Mouse (Mus musculus): ENCODE data around the gene Neo1. TPM values are rescaled to one million over a fixed set of nuclear protein-coding genes. Genes with fewer than 3 reads are reported as not detected.

The Neo1 gene
- polyA plus RNA-seq, 1 experiment from 2014 or later: 48.7 TPM

DNA sequence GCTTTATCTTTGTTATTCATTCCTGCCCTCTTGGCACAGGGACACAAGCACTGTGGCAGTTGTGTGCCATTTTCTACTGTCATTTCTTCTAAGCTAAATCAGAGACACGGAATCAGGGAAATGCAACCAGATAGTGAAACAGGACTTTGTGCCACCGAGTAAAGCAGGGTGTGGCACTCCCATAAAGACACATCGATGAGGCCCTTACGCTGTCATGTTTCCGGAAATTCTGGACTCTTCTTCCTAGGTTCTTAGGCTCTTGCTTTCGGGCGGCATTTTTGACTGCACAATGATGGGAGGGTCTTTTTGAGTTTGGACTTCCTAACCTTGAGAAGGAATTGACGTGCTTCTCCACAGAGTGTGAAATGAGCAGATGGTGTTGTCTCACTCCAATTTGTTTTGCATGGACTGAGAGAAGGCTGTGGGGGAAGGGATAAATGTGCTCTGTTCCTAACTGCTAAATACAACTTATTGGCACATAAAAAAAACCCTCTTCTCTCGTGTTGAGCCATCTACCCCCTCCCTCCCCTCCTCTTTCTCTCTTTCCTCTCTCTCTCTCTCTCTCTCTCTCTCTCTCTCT, 23.9 kb upstream of the Neo1 start:
- Histone ChIP-seq H3K4me2 (replicated peaks; ENCODE audit: low read depth, low read length) (no peak overlapping the region), H3K9me3 (ENCODE audit: control insufficient read depth, low read length) (no peaks in the 10 kb centered on the region), H3K27me3 (ENCODE audit: control insufficient read depth, insufficient read depth, low read length) (no peaks in the 10 kb centered on the region), H3K27ac (ENCODE audit: low read depth, low read length) (no peak overlapping the region), H3K9ac (ENCODE audit: low read depth, low read length) (no peak overlapping the region), H3K4me1 (replicated peaks; ENCODE audit: control insufficient read depth, insufficient read depth, low read length) (no peaks in the 10 kb centered on the region), H3K36me3 (ENCODE audit: control insufficient read depth, insufficient read depth, low read length) (no peaks in the 10 kb centered on the region), H3K4me3 (ENCODE audit: low read depth, low read length) (no peak overlapping the region)
- 83% methylated on average over 9 of the region's 9 CpGs for WGBS
- DNase-seq (ENCODE audit: low spot score) (no peak), ATAC-seq (ENCODE audit: low FRiP score) (no peak)

DNA sequence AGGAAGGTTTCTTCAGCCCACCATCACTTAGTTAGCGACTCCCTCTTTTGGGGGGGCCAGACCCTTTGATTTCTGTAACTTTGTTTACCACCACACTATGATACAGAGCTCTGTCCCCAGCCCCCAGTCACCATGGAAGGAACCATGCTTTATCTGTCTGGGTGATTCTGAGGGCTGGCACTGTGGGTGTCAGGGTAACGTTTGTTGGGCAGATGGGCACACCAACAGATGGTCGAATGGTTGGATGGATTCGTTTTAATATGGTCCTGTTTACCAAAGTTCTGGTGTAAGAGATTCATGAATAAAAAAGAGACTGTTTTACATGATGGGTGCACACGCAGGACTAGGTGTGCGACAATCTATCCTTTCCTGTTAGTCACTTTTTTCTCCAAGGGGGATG, 22.9 kb upstream of the Neo1 start:
- Histone ChIP-seq H3K36me3 (ENCODE audit: control insufficient read depth, insufficient read depth, low read length) (no peaks in the 10 kb centered on the region), H3K9ac (ENCODE audit: low read depth, low read length) (no peak overlapping the region), H3K9me3 (ENCODE audit: control insufficient read depth, low read length) (no peaks in the 10 kb centered on the region), H3K4me1 (replicated peaks; ENCODE audit: control insufficient read depth, insufficient read depth, low read length) (no peaks in the 10 kb centered on the region), H3K27me3 (ENCODE audit: control insufficient read depth, insufficient read depth, low read length) (no peaks in the 10 kb centered on the region), H3K27ac (ENCODE audit: low read depth, low read length) (no peak overlapping the region), H3K4me2 (replicated peaks; ENCODE audit: low read depth, low read length) (no peak overlapping the region), H3K4me3 (ENCODE audit: low read depth, low read length) (no peak overlapping the region)
- 84% methylated on average over 6 of the region's 6 CpGs for WGBS
- ATAC-seq (ENCODE audit: low FRiP score) (no peak), DNase-seq (ENCODE audit: low spot score) (no peak)

DNA sequence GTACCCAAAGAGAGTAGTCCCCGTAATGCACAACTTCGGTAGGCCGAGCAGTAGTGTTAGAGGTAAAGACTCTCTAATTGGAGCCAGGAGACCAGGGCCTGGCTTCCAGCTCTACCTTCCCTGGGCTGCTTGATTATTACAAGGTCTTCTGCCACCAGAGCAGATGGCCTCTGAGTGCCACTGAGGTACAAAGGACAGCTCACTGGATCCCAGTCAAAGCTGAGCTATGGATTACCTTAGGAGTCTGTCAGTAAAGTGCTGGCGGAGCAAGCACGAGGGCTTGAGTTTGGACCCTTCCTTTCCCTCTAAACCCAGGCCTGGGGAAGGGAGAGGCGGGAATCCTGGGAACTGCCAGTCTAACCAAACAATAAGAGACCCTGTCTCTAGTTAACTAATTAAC, 21.8 kb upstream of the Neo1 start:
- ATAC-seq (ENCODE audit: low FRiP score): no peak
- WGBS: 76% methylated on average over 6 of the region's 6 CpGs
- Histone ChIP-seq H3K4me2 (replicated peaks; ENCODE audit: low read depth, low read length) (no peak overlapping the region), H3K4me3 (ENCODE audit: low read depth, low read length) (no peak overlapping the region), H3K27me3 (ENCODE audit: control insufficient read depth, insufficient read depth, low read length) (no peaks in the 10 kb centered on the region), H3K36me3 (ENCODE audit: control insufficient read depth, insufficient read depth, low read length) (no peaks in the 10 kb centered on the region), H3K27ac (ENCODE audit: low read depth, low read length) (no peak overlapping the region), H3K4me1 (replicated peaks; ENCODE audit: control insufficient read depth, insufficient read depth, low read length) (no peaks in the 10 kb centered on the region), H3K9ac (ENCODE audit: low read depth, low read length) (no peak overlapping the region), H3K9me3 (ENCODE audit: control insufficient read depth, low read length) (no peaks in the 10 kb centered on the region)
- DNase-seq (ENCODE audit: low spot score): no peak

DNA sequence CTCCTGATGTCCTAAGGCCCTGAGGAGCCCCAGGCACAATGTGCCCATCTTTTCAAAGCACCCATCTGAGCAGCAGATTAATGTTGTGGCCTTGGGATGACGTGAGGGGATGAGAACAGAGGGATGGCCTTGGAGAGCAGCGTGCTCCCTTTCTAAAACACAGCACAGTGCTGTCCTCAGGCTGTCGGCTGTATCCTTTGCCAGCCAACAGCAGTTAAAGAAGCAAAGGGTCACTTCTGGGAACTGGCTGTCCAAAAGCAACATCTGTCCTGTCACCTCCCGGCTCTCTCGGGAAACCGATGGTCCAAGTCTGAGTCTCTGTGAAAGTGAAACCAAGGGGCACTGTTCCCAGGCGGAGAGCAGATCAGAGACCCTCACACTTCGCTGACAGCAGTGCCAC, 20.0 kb upstream of the Neo1 start:
- 82% methylated on average over 8 of the region's 8 CpGs for WGBS
- no peak overlapping the region for H3K4me2 ChIP-seq (replicated peaks; ENCODE audit: low read depth, low read length)
- H3K4me3 ChIP-seq (ENCODE audit: low read depth, low read length): no peak overlapping the region
- ATAC-seq (ENCODE audit: low FRiP score) (no peak), DNase-seq (ENCODE audit: low spot score) (no peak)
- H3K9ac ChIP-seq (ENCODE audit: low read depth, low read length): no peak overlapping the region
- H3K9me3 ChIP-seq (ENCODE audit: control insufficient read depth, low read length): no peaks in the 10 kb centered on the region
- H3K27ac ChIP-seq (ENCODE audit: low read depth, low read length): no peak overlapping the region
- H3K36me3 ChIP-seq (ENCODE audit: control insufficient read depth, insufficient read depth, low read length): no peaks in the 10 kb centered on the region
- no peaks in the 10 kb centered on the region for H3K4me1 ChIP-seq (replicated peaks; ENCODE audit: control insufficient read depth, insufficient read depth, low read length)
- H3K27me3 ChIP-seq (ENCODE audit: control insufficient read depth, insufficient read depth, low read length): no peaks in the 10 kb centered on the region

DNA sequence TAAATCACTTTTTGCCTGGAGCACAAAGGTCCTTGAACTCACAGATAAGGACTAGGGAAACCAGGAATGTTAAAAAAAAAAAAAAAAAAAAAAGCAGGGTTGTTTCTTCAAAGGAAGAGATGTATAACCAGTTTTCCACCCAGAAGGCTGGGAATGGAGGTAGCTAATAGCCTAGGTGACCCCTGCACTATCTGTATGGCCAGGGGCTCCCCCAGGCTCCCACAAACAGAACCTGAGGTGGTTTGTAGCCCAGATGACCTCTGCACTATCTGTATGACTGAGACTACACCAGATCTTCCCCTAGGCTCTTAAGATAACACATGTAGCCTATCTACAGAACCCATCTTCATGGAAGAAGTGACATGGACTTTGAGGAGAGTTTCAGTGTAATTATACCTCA, 5.6 kb upstream of the Neo1 start:
- Histone ChIP-seq H3K9me3 (ENCODE audit: control insufficient read depth, low read length) (no peaks in the 10 kb centered on the region), H3K4me1 (replicated peaks; ENCODE audit: control insufficient read depth, insufficient read depth, low read length) (no peaks in the 10 kb centered on the region), H3K4me3 (ENCODE audit: low read depth, low read length) (no peak overlapping the region), H3K9ac (ENCODE audit: low read depth, low read length) (no peak overlapping the region), H3K27me3 (ENCODE audit: control insufficient read depth, insufficient read depth, low read length) (no peaks in the 10 kb centered on the region), H3K27ac (ENCODE audit: low read depth, low read length) (no peak overlapping the region), H3K4me2 (replicated peaks; ENCODE audit: low read depth, low read length) (no peak overlapping the region), H3K36me3 (ENCODE audit: control insufficient read depth, insufficient read depth, low read length) (no peaks in the 10 kb centered on the region)
- DNase-seq (ENCODE audit: low spot score): no peak
- no peak for ATAC-seq (ENCODE audit: low FRiP score)

DNA sequence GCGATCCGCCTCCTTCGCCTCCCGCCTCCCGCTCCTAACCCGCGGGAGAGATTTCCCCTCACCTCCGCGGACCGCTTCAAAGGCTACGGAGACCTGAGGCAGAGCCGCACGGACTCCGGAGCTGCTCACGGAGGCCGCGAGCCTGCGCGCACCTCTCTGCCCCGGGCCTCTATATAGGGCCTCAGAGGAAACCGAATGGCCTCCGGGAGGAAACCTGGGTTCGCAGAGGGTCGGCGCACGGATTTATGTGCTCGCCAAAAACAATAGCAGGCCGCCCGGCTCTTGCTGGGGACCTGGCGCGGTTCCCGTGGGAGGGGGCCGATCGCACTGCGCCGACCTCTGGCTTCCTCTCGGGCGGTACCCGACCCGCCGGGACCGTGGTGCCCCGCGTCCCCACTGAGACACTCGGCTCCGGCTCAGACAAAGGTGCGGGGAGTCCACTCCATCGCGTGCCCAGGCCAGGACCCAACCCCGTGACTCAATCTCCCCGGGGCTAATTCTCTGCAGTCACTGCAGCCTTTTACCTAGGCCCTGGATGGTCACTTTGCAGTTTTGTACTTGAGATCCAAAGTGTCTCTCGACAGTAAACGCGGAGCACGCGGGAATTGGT, 596 bp upstream of the Neo1 start:
- Histone ChIP-seq H3K36me3 (ENCODE audit: control insufficient read depth, insufficient read depth, low read length) (no peaks in the 10 kb centered on the region), H3K27me3 (ENCODE audit: control insufficient read depth, insufficient read depth, low read length) (no peaks in the 10 kb centered on the region), H3K4me1 (replicated peaks; ENCODE audit: control insufficient read depth, insufficient read depth, low read length) (no peaks in the 10 kb centered on the region), H3K27ac (ENCODE audit: low read depth, low read length) (peak overlapping the region; percentile 100), H3K9ac (ENCODE audit: low read depth, low read length) (peak overlapping the region; percentile 96), H3K4me3 (ENCODE audit: low read depth, low read length) (peak overlapping the region; percentile 96), H3K9me3 (ENCODE audit: control insufficient read depth, low read length) (no peaks in the 10 kb centered on the region), H3K4me2 (replicated peaks; ENCODE audit: low read depth, low read length) (peak overlapping the region; percentile 57)
- ATAC-seq (ENCODE audit: low FRiP score): peak; percentile 82
- under 1% methylated on average over 52 of the region's 56 CpGs for WGBS
- DNase-seq (ENCODE audit: low spot score): peak; percentile 77

DNA sequence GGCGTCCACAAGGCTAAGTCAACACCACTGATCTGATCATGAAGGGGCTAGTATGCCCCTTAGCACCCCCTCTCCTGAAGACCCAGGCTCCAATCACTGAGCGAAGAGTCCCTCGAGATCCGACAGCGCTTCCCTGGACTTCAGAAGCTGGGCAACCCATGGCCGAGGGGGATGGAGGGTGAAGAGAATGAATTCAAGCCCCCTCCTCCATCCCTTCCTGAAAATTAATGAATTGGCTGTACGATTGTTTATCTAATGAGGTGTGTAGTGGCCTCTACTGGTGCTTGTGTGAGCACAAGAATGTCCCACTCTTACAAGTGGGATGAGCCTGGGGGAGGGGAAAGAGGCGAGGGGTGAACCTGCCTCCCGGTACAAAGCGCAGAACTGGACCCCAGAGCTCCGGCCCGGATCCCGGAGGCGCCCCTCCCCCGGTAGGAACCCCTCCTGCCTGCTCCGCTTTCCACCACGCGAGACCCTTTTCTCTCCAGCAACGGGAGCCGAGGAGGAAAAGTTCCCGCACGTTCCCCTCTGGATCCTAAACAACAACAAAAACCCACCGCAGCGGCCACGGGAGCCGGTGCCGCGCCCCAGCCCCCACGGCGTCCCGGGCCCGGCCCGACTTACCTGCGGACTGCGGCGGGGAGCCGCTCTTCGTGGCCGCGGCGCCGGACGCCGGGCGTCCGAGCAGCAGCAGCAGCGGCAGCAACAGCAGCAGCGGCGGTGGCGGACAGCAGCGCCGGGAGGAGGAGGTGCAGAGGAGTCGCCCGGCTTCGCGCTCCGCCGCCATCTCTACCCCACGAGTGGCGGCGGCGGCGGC, 691 bp downstream of the Neo1 start:
- ATAC-seq (ENCODE audit: low FRiP score): peak; percentile 53
- WGBS: under 1% methylated on average over 56 of the region's 63 CpGs

DNA sequence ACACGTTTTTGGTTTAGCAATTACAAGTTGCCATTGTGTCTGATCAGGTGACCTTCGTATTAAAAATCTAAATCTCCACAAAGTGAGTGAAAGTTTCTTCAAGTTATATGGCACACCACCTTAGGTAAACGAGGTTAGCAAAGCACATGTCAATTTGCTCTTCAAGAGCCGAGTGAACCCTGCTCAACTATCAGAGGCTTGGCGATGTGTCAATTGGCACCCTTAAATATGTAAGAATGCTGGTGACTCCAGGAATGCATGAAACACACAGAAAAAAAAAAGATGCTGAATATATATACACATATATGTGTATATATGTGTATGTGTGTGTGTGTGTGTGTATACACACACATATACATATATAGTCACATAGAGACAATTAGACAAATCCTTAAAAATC, 1.4 kb downstream of the Neo1 start:
- Histone ChIP-seq H3K9ac (ENCODE audit: low read depth, low read length) (peak overlapping the region; percentile 96; the same call in 1 of the 2 replicates), H3K4me1 (replicated peaks; ENCODE audit: control insufficient read depth, insufficient read depth, low read length) (no peaks in the 10 kb centered on the region), H3K4me2 (replicated peaks; ENCODE audit: low read depth, low read length) (peak overlapping the region; percentile 57), H3K27ac (ENCODE audit: low read depth, low read length) (no peak overlapping the region), H3K36me3 (ENCODE audit: control insufficient read depth, insufficient read depth, low read length) (no peaks in the 10 kb centered on the region), H3K4me3 (ENCODE audit: low read depth, low read length) (peak overlapping the region; percentile 96), H3K9me3 (ENCODE audit: control insufficient read depth, low read length) (no peaks in the 10 kb centered on the region), H3K27me3 (ENCODE audit: control insufficient read depth, insufficient read depth, low read length) (no peaks in the 10 kb centered on the region)
- no peak for DNase-seq (ENCODE audit: low spot score)
- ATAC-seq (ENCODE audit: low FRiP score): no peak
- 42% methylated on average over 5 of the region's 5 CpGs for WGBS

More for the DNA sequence above, 691 bp downstream of the Neo1 start:
- no peaks in the 10 kb centered on the region for H3K36me3 ChIP-seq (ENCODE audit: control insufficient read depth, insufficient read depth, low read length)
- peak; percentile 71 for DNase-seq (ENCODE audit: low spot score)
- peak overlapping the region; percentile 100 for H3K27ac ChIP-seq (ENCODE audit: low read depth, low read length)
- peak overlapping the region; percentile 96 for H3K9ac ChIP-seq (ENCODE audit: low read depth, low read length)
- H3K27me3 ChIP-seq (ENCODE audit: control insufficient read depth, insufficient read depth, low read length): no peaks in the 10 kb centered on the region
- H3K9me3 ChIP-seq (ENCODE audit: control insufficient read depth, low read length): no peaks in the 10 kb centered on the region
- H3K4me2 ChIP-seq (replicated peaks; ENCODE audit: low read depth, low read length): peak overlapping the region; percentile 57
- peak overlapping the region; percentile 96 for H3K4me3 ChIP-seq (ENCODE audit: low read depth, low read length)
- H3K4me1 ChIP-seq (replicated peaks; ENCODE audit: control insufficient read depth, insufficient read depth, low read length): no peaks in the 10 kb centered on the region

DNA sequence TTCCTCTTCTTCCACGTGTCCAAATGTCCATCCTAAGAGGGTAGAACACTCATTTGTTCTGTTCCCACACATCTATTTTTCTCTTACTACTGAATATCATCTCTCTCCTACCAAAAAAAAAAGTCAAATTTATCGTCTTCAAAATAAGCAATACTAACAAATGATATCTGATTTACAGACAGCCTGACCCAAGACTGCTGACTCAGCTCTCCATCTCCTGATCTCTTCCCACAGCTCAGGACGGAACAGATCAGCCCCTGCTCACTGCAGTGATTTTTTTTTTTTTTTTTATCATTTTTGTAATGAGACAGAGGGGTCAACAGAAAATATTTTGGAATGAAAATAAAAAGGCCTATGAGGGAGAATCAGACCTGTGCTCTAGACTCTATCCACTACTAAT, 2.7 kb downstream of the Neo1 start:
- Histone ChIP-seq H3K4me2 (replicated peaks; ENCODE audit: low read depth, low read length) (no peak overlapping the region), H3K4me3 (ENCODE audit: low read depth, low read length) (no peak overlapping the region), H3K9ac (ENCODE audit: low read depth, low read length) (no peak overlapping the region), H3K27ac (ENCODE audit: low read depth, low read length) (no peak overlapping the region), H3K9me3 (ENCODE audit: control insufficient read depth, low read length) (no peaks in the 10 kb centered on the region), H3K4me1 (replicated peaks; ENCODE audit: control insufficient read depth, insufficient read depth, low read length) (no peaks in the 10 kb centered on the region), H3K27me3 (ENCODE audit: control insufficient read depth, insufficient read depth, low read length) (no peaks in the 10 kb centered on the region), H3K36me3 (ENCODE audit: control insufficient read depth, insufficient read depth, low read length) (no peaks in the 10 kb centered on the region)
- DNase-seq (ENCODE audit: low spot score) (no peak), ATAC-seq (ENCODE audit: low FRiP score) (no peak)
- 57% methylated on average over 3 of the region's 3 CpGs for WGBS
